Mouse (Mus musculus): Measurements from ENCODE around the gene Fam107b. TPM values are rescaled to one million over a fixed set of nuclear protein-coding genes. Genes with fewer than 3 reads are reported as not detected.

Gene Fam107b
- polyA plus RNA-seq, 1 experiment = 31.0 TPM

DNA sequence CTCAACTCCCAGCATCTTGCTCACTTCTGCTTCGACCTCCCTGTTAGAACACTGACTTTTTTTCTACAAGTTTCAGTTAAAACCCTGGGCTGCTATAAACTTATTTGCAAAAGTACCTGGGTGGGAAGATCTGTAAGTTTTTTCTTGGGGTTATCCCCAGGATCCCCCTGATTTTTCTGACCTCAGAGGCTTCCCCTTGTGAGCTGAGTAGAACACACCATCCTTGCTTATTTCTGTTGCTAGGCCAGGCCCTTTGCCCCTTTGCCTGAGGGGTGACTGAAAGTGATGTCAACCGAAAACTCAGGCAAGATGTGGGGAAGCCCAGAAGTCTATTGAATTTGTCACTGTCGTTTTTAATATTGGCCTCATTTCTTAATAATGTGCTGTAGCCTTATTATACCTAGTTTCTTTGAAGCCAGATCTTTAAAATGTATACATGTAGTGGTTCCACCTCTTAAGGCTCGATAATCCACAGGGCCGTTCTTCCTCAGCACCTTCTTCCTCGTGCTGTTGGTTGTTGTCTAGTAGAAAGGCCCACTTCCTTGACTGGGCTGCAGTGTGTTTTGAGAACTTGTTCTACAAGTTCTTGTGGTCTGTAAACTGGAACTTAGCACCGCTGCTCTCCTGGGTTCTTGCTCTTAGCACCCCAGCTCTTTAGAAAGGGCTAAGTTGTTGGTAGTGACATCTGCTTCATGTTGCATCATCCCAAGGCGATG is 153.3 kb downstream of the Fam107b start:
- Histone ChIP-seq H3K4me3 (ENCODE audit: insufficient read depth, low read depth, low read length) (no peak overlapping the region), H3K4me1 (ENCODE audit: control insufficient read depth, insufficient read depth, insufficient read length, low read length) (peaks cover 4% of the 10 kb centered on the region; the same call in 1 of the 2 replicates), H3K27ac (replicated peaks; ENCODE audit: low read depth, low read length) (no peak overlapping the region)

DNA sequence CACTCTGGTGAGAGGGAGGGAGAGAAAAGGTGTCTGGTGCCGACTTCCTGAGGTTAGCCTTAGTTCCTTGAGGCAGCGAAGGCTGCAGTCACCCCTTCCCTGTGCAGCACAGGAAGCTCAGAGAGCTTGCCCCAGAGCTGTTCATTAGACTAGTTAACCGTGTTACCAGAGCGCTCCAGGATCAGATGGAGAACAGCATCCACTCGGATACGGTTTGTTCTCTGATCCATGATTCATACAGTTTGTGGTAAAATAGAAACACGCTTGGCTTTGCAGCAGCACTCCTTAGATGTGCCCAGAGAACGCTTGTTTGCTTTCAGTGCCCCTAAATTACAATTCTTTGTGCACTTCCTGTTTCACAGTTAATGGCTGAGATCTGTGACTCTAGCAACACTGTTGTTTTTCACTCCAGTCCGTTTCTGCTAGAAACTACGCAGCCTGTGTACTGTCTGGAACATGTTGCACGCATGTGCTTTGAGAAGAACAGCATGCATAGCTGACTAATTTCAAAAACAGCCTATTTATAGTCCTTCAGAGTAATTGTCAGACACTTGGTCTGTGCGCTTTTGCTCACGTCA is 156.3 kb downstream of the Fam107b start:
- Histone ChIP-seq H3K27ac (replicated peaks; ENCODE audit: low read depth, low read length) (peak overlapping the region; percentile 82), H3K4me3 (ENCODE audit: insufficient read depth, low read depth, low read length) (0 out of 2 replicates have a peak overlapping the region, but pooled peaks have one; percentile 10), H3K4me1 (ENCODE audit: control insufficient read depth, insufficient read depth, insufficient read length, low read length) (peaks cover 7% of the 10 kb centered on the region; the same call in 1 of the 2 replicates)

DNA sequence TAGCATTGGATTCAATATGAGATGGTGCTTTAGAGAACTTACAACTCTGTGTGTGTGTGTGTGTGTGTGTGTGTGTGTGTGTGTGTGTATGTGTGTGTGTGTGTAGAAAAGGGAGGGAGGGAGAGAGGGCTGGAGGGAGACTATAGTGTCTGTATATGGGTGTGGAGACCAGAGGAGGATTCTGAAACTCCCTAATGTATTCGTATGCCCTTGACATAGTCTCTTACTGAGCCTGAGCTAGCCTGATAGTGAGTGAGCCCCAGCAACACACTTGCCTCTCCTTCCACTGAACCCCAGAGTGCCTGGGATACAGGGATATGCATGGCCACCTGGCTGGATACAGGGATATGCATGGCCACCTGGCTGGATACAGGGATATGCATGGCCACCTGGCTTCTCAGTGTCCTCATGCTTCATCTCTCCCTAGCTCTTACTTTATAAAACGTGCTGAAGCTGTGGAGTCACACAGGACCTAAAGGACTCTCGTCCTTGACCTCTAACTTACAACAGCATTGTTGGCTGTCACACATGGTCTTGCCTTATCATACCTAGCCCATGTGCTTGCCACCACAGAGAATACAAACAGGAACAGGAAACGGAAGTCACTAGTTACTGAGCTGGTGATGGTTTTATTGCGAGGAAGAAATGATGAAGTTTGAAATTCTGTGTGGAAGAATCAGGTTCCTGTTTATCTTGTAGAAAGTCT is 157.1 kb downstream of the Fam107b start:
- H3K4me3 ChIP-seq (ENCODE audit: insufficient read depth, low read depth, low read length) = no peak overlapping the region
- peak overlapping the region; percentile 66 for H3K27ac ChIP-seq (replicated peaks; ENCODE audit: low read depth, low read length)
- peaks cover 7% of the 10 kb centered on the region; the same call in 1 of the 2 replicates for H3K4me1 ChIP-seq (ENCODE audit: control insufficient read depth, insufficient read depth, insufficient read length, low read length)

DNA sequence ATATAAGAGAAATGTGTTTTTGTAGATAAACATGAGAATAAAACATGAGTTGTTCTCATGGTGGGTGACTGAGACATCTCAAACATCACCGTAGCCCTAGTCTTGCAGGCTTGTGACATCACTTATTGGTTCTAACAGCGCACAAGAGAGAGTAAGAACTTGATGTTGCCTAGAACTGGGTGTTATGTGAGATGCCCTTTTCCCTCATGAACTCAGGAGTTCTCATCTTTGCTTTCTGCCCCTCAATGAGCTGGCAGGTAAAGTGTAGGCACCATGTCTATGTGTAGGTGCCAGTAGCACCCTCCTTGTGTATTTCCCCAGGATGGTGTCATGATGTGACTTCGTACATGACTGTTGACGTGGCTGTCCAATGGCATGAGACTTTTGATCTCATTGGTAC is 157.8 kb downstream of the Fam107b start:
- no peak overlapping the region for H3K27ac ChIP-seq (replicated peaks; ENCODE audit: low read depth, low read length)
- H3K4me3 ChIP-seq (ENCODE audit: insufficient read depth, low read depth, low read length) = no peak overlapping the region
- peaks cover 7% of the 10 kb centered on the region; the same call in 1 of the 2 replicates for H3K4me1 ChIP-seq (ENCODE audit: control insufficient read depth, insufficient read depth, insufficient read length, low read length)

DNA sequence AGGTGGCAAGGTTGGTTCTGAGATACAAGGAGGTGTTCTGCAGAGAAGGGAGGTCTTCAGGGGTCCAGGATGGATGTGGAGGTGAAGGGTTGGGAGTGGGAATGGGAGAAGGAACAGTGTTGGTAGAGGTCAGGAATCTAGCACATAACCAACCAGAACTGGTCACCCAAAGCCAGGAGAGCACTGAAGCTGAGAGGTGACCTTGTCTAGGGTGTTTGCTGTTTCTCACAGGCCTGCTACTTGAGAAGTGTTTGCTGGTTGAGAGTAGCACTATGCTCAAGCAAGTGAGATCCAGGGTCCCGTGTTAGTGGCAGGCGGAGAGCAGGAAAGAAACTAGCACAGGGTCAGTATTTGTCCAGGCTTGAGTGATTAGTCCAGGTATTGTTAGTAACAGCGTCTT is 159.3 kb downstream of the Fam107b start:
- H3K4me1 ChIP-seq (ENCODE audit: control insufficient read depth, insufficient read depth, insufficient read length, low read length) = peaks cover 7% of the 10 kb centered on the region; the same call in 1 of the 2 replicates
- no peak overlapping the region for H3K4me3 ChIP-seq (ENCODE audit: insufficient read depth, low read depth, low read length)
- H3K27ac ChIP-seq (replicated peaks; ENCODE audit: low read depth, low read length) = no peak overlapping the region

DNA sequence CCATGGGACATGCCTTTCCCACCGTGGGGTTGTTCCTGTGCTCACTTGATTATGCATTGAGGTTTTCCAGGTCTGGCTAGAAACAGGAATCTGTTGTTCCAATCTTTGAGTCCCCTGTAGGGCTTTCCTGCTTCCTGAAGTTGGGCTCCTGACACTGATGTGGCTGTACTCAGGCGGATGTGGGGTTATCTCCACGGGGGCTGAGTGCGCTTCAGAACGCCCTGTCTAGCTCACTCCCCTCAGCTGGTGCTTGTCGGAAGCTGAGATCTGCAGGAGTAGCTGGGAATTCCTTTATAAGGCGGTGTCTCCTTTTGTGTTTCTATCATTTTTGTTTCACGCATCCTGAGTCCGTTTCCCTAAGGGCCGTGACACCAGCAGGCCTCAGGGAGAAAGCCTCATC is 160.5 kb downstream of the Fam107b start:
- Histone ChIP-seq H3K4me1 (ENCODE audit: control insufficient read depth, insufficient read depth, insufficient read length, low read length) (peaks cover 7% of the 10 kb centered on the region; the same call in 1 of the 2 replicates), H3K27ac (replicated peaks; ENCODE audit: low read depth, low read length) (no peak overlapping the region), H3K4me3 (ENCODE audit: insufficient read depth, low read depth, low read length) (no peak overlapping the region)

DNA sequence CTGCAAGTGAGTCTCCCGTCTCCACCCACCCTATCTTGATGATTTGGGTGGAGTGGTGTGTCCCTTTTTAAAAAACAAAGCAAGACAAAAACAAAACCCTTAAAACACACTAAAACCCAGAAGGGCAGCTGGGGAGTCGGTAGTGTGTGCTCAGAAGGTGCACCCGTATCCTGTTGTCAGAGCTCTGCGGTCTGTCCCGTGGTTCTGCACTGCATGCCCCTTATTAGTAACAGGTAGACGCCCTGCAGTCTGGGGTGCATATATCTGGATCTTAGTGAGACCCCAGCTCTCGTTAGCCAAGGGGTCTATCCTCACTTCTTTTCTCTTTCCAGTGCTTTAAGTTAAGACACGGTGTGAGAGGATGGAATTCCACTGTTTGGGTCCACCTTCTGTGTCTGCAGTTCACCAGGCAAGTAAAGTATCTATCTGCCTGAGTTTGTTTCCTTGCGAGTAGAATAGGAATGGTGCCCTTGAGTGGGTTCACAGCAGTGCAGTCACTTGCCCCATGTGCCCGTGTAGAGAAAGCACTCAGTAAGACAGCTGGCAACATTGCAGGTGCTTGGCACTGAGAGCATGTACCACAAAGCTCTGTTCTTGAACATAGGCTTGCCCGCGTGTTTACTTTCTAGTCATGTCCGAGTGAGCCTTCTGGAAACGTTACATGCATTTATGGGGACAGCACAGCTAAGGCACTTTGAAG is 161.2 kb downstream of the Fam107b start:
- no peak overlapping the region for H3K4me3 ChIP-seq (ENCODE audit: insufficient read depth, low read depth, low read length)
- H3K27ac ChIP-seq (replicated peaks; ENCODE audit: low read depth, low read length) = no peak overlapping the region

DNA sequence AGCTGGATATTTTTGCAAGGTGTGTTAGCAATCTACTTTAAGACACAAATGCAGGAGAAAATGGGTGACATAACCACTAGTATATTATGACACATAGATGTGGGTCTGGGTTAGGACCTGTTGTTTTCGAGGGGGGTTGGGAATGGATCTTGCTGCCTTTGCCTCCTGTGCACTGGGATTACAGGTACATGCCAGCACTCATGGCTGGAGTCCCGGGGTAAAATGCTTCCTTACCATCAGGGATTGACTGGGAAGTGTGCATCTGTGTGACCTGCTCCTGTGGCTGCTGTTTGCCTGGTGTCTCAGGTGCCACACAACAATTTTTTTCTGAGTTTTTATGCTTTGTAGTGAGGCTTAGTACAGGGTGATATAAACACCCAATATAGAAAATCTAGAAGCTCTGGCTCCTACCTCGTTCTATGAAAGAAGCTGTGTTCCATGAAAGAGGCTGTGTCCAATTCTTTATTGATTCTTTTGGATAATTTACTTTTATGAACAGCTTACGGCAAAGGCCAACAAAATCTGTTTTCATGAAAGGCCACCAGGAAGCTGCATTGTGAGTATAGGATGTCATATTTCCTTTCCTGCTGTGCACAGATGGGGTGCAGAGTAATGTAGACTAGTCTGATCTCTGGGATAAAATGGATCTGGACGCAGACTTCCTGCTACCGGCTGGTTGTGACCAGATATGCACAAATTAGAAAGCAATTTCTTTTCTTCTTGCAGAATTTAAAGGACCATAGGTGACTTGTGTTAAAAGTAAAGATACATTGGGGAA is 167.8 kb downstream of the Fam107b start:
- no peaks in the 10 kb centered on the region for H3K4me1 ChIP-seq (ENCODE audit: control insufficient read depth, insufficient read depth, insufficient read length, low read length)
- no peak overlapping the region for H3K4me3 ChIP-seq (ENCODE audit: insufficient read depth, low read depth, low read length)
- no peak overlapping the region for H3K27ac ChIP-seq (replicated peaks; ENCODE audit: low read depth, low read length)

More for the DNA sequence above, 161.2 kb downstream of the Fam107b start:
- peaks cover 7% of the 10 kb centered on the region; the same call in 1 of the 2 replicates for H3K4me1 ChIP-seq (ENCODE audit: control insufficient read depth, insufficient read depth, insufficient read length, low read length)

DNA sequence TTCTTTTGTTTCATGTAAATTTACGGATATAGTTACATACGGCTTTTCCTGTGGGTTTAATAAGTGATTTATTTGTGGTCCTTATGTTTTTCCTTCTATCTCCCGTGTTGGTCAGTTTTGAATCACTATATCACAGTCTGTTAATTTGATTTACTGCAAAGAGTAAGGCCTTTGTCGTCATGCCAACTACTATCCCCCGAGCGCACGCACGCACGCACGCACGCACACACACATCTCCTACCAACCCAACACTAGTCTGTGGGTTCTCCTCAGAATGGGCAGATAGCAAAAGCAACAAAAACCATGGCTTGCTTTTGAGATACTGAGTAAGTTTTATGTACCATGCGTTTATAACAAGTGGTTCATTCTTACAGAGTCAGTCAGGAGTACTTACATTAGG is 168.4 kb downstream of the Fam107b start:
- H3K27ac ChIP-seq (replicated peaks; ENCODE audit: low read depth, low read length) = no peak overlapping the region

DNA sequence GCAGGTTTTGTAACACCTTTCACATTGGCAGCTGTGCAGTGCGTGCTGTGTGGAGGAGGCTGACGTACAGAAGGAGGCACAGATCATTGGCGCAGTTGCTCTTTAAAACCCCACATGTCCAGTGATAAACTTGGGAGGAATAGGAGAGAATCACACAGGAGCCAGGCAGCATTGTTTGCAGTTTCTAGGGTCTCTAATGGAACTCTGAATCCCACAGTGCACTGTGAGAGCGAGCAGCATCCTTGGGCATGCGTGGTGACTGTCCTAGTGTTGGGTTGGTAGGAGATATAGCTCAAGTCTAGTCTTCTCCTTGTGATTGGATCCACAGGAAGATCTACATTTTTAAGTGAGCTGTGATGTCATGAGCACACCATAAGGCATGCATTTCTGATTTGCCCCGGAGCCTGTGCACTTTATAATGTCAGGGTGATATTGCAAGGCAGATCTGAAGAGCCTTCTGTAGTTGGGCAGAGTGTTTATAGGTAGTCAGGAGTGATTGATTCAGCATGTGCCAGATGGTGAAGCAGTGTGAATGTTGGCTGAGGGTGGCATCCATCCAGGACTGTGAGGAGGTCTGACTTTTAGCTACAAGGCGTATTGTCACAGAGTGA is 169.2 kb downstream of the Fam107b start:
- Histone ChIP-seq H3K27ac (replicated peaks; ENCODE audit: low read depth, low read length) (no peak overlapping the region), H3K4me3 (ENCODE audit: insufficient read depth, low read depth, low read length) (no peak overlapping the region), H3K4me1 (ENCODE audit: control insufficient read depth, insufficient read depth, insufficient read length, low read length) (no peaks in the 10 kb centered on the region)

More for the DNA sequence above, 168.4 kb downstream of the Fam107b start:
- Histone ChIP-seq H3K4me1 (ENCODE audit: control insufficient read depth, insufficient read depth, insufficient read length, low read length) (no peaks in the 10 kb centered on the region), H3K4me3 (ENCODE audit: insufficient read depth, low read depth, low read length) (no peak overlapping the region)

DNA sequence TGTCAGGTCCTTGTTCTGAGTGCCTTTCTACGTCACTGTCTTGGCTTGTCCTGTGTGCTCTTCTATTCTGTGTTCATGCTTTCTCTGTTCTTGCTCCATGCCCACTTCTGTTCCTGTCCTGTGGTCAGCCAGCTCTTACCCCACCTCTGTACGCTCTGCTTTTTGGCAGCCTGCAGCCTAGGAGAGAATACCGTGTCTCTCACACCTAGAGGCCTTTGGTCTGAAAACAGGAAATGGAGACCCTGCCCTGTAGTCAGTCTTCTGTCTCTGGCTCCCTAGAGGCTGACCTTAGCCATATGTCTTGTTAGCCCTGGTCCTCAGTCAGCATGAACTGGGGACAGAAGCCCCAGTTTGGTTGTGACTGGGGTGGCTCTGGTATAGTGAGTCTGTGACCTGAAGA is 170.0 kb downstream of the Fam107b start:
- no peak overlapping the region for H3K27ac ChIP-seq (replicated peaks; ENCODE audit: low read depth, low read length)
- no peak overlapping the region for H3K4me3 ChIP-seq (ENCODE audit: insufficient read depth, low read depth, low read length)
- no peaks in the 10 kb centered on the region for H3K4me1 ChIP-seq (ENCODE audit: control insufficient read depth, insufficient read depth, insufficient read length, low read length)

DNA sequence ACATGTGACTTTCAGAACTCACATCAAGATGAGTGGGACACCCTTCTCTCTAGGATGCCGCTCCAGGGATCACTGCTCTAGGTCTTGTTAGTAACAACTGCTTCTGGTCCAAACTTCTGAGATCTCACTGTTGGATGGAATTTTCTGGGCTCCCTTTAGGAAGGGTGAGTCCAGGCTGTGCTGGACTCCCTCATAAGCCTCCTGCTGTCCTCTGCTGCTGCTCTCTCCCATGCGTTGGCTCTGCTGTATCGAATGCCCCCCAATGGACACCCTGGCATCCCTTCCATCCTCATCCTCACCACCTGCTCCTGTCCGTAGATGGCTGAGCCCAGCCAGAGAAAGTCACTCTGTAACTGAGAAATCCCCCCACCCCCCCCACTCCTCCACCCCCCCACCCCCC is 170.4 kb downstream of the Fam107b start:
- Histone ChIP-seq H3K4me1 (ENCODE audit: control insufficient read depth, insufficient read depth, insufficient read length, low read length) (no peaks in the 10 kb centered on the region), H3K4me3 (ENCODE audit: insufficient read depth, low read depth, low read length) (no peak overlapping the region), H3K27ac (replicated peaks; ENCODE audit: low read depth, low read length) (no peak overlapping the region)

DNA sequence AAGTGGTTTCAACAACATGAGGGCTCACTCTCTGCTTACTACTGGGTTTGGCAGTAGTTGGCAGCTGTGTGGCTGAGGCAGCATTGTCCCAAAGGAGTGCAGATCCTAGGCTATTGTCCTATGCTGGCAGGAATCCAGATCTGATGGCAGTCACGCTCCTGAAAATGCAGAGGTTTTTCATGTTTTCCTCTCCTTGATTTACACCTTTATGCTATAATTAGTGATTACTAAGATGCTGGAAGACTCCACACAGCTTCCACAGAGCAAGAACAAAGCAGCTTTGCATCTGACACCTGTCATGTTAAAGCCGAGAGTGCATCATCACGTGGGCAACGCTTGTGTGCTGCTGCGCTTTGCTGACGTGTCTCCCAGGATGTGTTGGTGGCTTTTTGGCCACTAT is 172.2 kb downstream of the Fam107b start:
- Histone ChIP-seq H3K4me1 (ENCODE audit: control insufficient read depth, insufficient read depth, insufficient read length, low read length) (no peaks in the 10 kb centered on the region), H3K4me3 (ENCODE audit: insufficient read depth, low read depth, low read length) (no peak overlapping the region), H3K27ac (replicated peaks; ENCODE audit: low read depth, low read length) (no peak overlapping the region)

DNA sequence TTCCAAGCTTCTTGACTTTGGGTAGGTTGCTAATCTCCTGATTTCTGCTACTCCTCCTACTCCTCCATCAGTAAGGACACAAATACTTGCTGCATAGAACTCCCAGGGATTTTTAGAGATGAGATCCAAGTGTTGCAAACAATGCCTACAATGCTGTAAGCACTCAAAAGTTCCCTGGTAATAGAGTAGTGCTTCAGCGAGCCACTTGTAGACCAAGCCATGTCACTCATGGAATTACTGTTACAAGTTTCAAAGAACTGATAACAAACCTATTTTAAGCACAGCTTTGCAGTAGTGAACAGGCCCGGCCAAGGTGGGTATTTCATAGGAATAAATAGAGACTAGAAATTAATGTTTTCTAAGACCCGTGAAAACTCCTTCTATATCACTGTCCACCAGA is 174.8 kb downstream of the Fam107b start:
- Histone ChIP-seq H3K4me1 (ENCODE audit: control insufficient read depth, insufficient read depth, insufficient read length, low read length) (peaks cover 5% of the 10 kb centered on the region; the same call in 1 of the 2 replicates), H3K27ac (replicated peaks; ENCODE audit: low read depth, low read length) (no peak overlapping the region), H3K4me3 (ENCODE audit: insufficient read depth, low read depth, low read length) (no peak overlapping the region)

Data from brown adipose tissue, adult 24 weeks (tissue).